Mouse (Mus musculus) forebrain, embryonic 12.5 days (tissue): ENCODE measurements around the gene Nfia. TPM values are rescaled to one million over a fixed set of nuclear protein-coding genes. Genes with fewer than 3 reads are reported as not detected.

ENCODE experiments used
- ATAC-seq: fragments of 200-750 bp; cut with Nextera tagmentation; 2 replicates; pipeline ENCODE4 v1.8.0; 2017; ENCODE audit warnings: moderate TSS enrichment; ENCODE audit not compliant: low FRiP score
- H3K27ac ChIP-seq: fragments of 300-500 bp; sonication (generic); 2 replicates; pipeline ENCODE4 v1.5.1; 2016; ENCODE audit warnings: mild to moderate bottlenecking
- H3K27me3 ChIP-seq: fragments of 300-500 bp; sonication (generic); 2 replicates; pipeline ENCODE4 v1.6.1; 2016; ENCODE audit warnings: mild to moderate bottlenecking
- H3K36me3 ChIP-seq: fragments of 300-500 bp; sonication (generic); replicated peaks from 2 replicates; pipeline ENCODE4 v1.6.1; 2016; ENCODE audit warnings: mild to moderate bottlenecking
- H3K4me1 ChIP-seq: fragments of 300-500 bp; sonication (generic); 2 replicates; pipeline ENCODE4 v1.6.1; 2016
- H3K4me2 ChIP-seq: fragments of 300-500 bp; sonication (generic); 2 replicates; pipeline ENCODE4 v1.6.1; 2016; ENCODE audit warnings: mild to moderate bottlenecking, moderate library complexity
- H3K4me3 ChIP-seq: fragments of 300-500 bp; sonication (generic); replicated peaks from 2 replicates; pipeline ENCODE4 v1.5.1; 2016; ENCODE audit warnings: mild to moderate bottlenecking
- H3K9ac ChIP-seq: fragments of 300-500 bp; sonication (generic); 2 replicates; pipeline ENCODE4 v1.6.1; 2016; ENCODE audit warnings: mild to moderate bottlenecking
- H3K9me3 ChIP-seq: fragments of 300-500 bp; sonication (generic); 2 replicates; pipeline ENCODE4 v1.6.1; 2016
- WGBS: fragments of 180-500 bp; shearing (Covaris S2); methylation state at CpG from one replicate; pipeline ENCODE4 v1.1.7; 2016; 5-methylcytosine and 5-hydroxymethylcytosine counted together
- polyA plus RNA-seq: library from polyadenylated mRNA; unstranded; fragments of >200 nt; fragmentation: Nextera tagmentation; extraction: Ambion mirVana; gene quantifications from 2 replicates; pipeline ENCODE4 v1.2.1, GENCODE M21; 2016

The Nfia gene
- polyA plus RNA-seq, 1 experiment from 2014 or later = 62.1 TPM

DNA sequence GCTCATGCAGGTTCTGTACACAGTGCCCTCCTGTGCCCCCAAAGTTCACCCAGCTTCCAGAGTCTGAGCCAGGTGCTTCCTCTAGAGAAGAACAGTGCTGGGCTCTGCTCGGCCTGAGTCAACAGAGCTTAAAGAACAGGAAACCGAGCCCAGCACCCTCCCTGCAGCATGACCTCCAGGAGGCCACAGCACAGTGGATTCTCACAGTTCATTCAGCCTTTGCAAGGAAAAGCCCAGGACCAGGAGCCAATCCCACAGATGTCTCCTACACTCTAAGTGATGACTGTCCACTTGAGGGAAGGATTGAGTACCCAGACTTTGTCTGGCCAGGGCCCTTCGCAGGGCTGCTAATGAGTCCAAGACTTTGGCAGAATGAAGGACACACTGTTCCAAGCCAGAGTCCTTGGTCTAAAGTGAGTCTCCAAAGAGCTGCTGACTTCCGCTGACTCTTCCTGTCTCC, 318.9 kb downstream of the Nfia start:
- Histone ChIP-seq H3K4me1 (peaks cover 20% of the 10 kb centered on the region), H3K4me2 (no peak overlapping the region), H3K4me3 (no peak overlapping the region), H3K27me3 (no peaks in the 10 kb centered on the region), H3K9ac (no peak overlapping the region), H3K9me3 (no peaks in the 10 kb centered on the region), H3K27ac (no peak overlapping the region), H3K36me3 (peaks cover 3% of the 10 kb centered on the region; the same call in 1 of the 2 replicates)
- 58% methylated on average over 4 of the region's 4 CpGs for WGBS
- ATAC-seq = no peak

- Histone ChIP-seq H3K4me2 (no peak overlapping the region), H3K36me3 (no peaks in the 10 kb centered on the region; the same call in 1 of the 2 replicates), H3K9ac (no peak overlapping the region), H3K4me1 (peaks cover 20% of the 10 kb centered on the region), H3K9me3 (no peaks in the 10 kb centered on the region), H3K27me3 (no peaks in the 10 kb centered on the region), H3K4me3 (no peak overlapping the region), H3K27ac (no peak overlapping the region)
- no peak for ATAC-seq
- 75% methylated on average over 5 of the region's 5 CpGs for WGBS
These were observed 319.5 kb downstream of the Nfia start for GRCm38 (mm10) chr4:98091901-98092472.

DNA sequence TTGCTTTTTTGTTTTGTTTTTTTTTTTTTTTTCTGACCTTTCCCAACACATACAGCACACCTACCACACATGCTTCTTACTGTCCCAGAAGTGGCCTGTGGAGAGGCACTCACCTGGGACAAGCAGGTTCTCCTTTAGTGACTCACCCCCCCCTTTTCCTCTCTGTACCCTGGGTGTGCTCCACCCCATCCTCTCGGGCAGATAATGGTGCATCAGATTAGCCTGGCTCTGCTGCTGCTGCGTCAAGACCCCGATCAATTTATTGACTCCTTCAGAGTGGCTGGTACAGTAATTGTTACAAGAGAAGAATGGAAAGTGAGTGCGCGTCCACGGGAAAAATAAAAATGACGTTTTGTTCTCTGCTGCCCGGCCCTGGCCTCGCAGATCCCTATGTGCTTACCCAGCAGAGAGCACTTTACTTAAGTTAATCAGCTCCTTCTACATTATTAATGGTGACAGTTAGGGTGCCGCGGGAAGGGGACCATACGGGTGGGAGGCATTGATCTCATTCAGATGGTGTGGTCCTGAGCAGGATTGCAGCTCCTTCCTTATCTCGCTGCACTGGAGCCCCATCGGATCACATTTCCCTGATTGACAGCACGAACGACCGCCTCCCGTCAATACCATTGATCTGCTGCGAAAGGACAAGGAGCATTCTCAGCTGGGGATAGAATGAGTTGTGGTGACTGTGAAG, 321.7 kb downstream of the Nfia start:
- Histone ChIP-seq H3K4me3 (no peak overlapping the region), H3K9me3 (no peaks in the 10 kb centered on the region), H3K27me3 (no peaks in the 10 kb centered on the region), H3K36me3 (peaks cover 6% of the 10 kb centered on the region; the same call in 1 of the 2 replicates), H3K4me2 (peak overlapping the region; percentile 15; the same call in 1 of the 2 replicates), H3K4me1 (peaks cover 27% of the 10 kb centered on the region), H3K27ac (no peak overlapping the region), H3K9ac (no peak overlapping the region)
- WGBS = 11% methylated on average over 19 of the region's 19 CpGs
- 0 out of 2 replicates have a peak, but pooled peaks have one; percentile 54 for ATAC-seq

GRCm38 (mm10) chr4:98095060-98095459, 322.5 kb downstream of the Nfia start:
- Histone ChIP-seq H3K27me3 (no peaks in the 10 kb centered on the region), H3K36me3 (peaks cover 6% of the 10 kb centered on the region; the same call in 1 of the 2 replicates), H3K9me3 (no peaks in the 10 kb centered on the region), H3K4me2 (no peak overlapping the region), H3K4me1 (peaks cover 31% of the 10 kb centered on the region), H3K9ac (no peak overlapping the region), H3K4me3 (no peak overlapping the region), H3K27ac (no peak overlapping the region)
- WGBS = 71% methylated on average over 2 of the region's 2 CpGs
- no peak for ATAC-seq

DNA sequence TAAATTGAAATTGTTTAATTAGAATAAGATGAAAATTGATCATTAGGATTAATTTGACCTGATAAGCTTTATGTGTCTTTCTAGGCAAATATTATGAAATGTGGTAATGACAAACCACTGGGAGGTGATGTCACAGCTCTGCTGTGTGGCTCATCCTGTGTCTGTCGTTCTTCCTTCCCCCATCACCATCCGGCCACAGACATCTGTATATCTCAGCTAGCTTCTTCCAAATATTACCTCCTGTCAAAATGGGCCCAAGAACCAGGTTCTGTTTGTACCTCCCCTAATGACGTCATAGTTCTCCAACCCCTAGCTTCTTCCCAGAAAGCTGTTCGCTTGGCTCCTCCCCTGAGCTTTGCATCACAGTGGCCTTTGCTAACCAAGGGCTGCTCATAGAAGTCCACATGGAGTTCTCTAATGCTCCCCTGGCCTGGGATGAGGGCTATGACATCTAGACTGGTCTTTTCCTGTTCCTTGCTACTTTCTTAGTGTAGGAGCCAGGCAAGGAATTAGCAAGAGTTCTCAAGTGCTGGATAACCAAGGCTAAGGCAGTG, 324.6 kb downstream of the Nfia start:
- Histone ChIP-seq H3K9me3 (no peaks in the 10 kb centered on the region), H3K4me2 (no peak overlapping the region), H3K36me3 (0 out of 2 replicates have a peak, but pooled peaks cover 6% of the 10 kb centered on the region), H3K9ac (no peak overlapping the region), H3K4me1 (peaks cover 46% of the 10 kb centered on the region), H3K27ac (no peak overlapping the region), H3K4me3 (no peak overlapping the region), H3K27me3 (no peaks in the 10 kb centered on the region)
- 81% methylated on average over 4 of the region's 4 CpGs for WGBS
- ATAC-seq = no peak

- Histone ChIP-seq H3K9me3 (no peaks in the 10 kb centered on the region), H3K36me3 (0 out of 2 replicates have a peak, but pooled peaks cover 6% of the 10 kb centered on the region), H3K9ac (no peak overlapping the region), H3K27me3 (no peaks in the 10 kb centered on the region), H3K27ac (peak overlapping the region; percentile 67), H3K4me1 (peaks cover 53% of the 10 kb centered on the region), H3K4me2 (no peak overlapping the region), H3K4me3 (no peak overlapping the region)
- ATAC-seq = no peak
- WGBS = 71% methylated on average over 1 of the region's 1 CpGs
These were observed 326.1 kb downstream of the Nfia start for GRCm38 (mm10) chr4:98098663-98099062.

DNA sequence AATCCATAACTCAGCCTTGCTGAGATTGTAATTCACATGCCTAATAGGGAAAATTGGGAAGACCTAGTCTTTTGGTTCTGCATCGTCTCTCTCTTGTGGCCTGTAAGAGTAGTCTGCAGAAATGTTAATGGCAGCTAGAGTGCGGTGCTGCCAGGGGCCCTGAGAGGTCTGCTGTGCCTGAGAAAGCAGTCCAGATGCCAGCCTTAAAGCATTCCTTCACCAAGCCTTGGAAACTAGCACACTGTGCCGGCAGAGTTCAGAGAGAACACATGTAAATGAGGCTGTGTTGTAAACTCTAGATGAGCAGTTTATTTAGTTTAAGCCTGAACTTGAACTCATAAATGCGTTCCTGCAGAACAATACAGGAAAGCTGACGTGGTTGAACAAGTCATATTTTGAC, 326.9 kb downstream of the Nfia start:
- Histone ChIP-seq H3K4me2 (no peak overlapping the region), H3K4me3 (no peak overlapping the region), H3K36me3 (0 out of 2 replicates have a peak, but pooled peaks cover 6% of the 10 kb centered on the region), H3K27me3 (peaks cover 3% of the 10 kb centered on the region; the same call in 1 of the 2 replicates), H3K9ac (no peak overlapping the region), H3K4me1 (peaks cover 57% of the 10 kb centered on the region), H3K27ac (peak overlapping the region; percentile 67), H3K9me3 (no peaks in the 10 kb centered on the region)
- ATAC-seq = peak; percentile 45; the same call in 1 of the 2 replicates
- WGBS = 39% methylated on average over 5 of the region's 5 CpGs

DNA sequence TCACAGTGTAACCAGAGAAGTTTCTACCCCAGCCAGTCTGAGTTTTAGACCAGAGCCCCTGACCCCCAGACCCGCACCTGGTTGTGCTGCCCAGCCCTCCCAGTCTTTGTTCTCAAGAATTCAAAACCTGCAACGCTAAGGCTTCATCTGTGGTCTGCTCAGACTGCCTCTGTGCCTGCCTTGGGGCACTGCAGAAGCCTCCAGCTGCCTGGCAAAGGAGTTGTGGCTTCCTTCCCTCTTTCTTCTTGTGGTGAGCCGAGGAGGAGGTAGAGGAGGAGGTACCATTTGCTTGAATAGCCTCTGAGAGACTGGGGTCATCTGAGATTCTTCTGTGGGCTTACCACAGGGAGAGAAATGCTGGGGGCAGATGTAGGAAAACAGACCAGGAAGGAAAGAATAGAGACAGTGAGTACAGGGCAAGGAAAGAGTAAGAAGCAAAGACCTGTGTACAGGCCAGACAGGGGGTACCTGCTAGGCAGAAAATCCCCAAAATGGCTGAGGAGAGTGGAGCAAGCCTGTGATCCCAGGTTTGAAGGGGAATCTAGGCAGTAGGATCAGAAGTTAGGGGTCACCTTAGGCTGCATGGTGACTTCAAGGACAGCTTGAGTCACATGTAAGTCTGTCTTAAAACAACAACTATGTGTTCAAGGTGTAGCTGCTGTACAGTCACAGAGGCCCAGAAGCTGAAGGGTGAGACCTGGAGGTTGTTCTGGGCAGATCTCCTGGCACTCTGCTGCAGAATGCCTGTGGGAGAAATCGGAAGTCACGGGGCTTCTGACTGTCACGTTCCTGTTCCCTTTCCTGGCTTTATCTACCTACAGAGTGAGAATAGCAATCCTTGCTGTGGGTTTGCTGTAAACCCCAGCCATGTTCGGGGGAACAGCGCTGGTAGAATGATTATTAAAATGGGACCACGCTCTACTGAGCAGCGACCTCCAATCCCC, 328.9 kb downstream of the Nfia start:
- no peak for ATAC-seq
- WGBS = 58% methylated on average over 10 of the region's 10 CpGs
- no peak overlapping the region for H3K9ac ChIP-seq

GRCm38 (mm10) chr4:98102625-98103336, 330.2 kb downstream of the Nfia start:
- Histone ChIP-seq H3K4me3 (no peak overlapping the region), H3K4me2 (peak overlapping the region; percentile 8), H3K27ac (peak overlapping the region; percentile 76), H3K27me3 (peaks cover 19% of the 10 kb centered on the region; the same call in 1 of the 2 replicates), H3K4me1 (peaks cover 87% of the 10 kb centered on the region), H3K9me3 (no peaks in the 10 kb centered on the region), H3K36me3 (no peaks in the 10 kb centered on the region), H3K9ac (no peak overlapping the region)
- 47% methylated on average over 24 of the region's 24 CpGs for WGBS
- ATAC-seq = peak; percentile 31; the same call in 1 of the 2 replicates

More for the DNA sequence above, 328.9 kb downstream of the Nfia start:
- Histone ChIP-seq H3K27ac (peak overlapping the region; percentile 74), H3K9me3 (no peaks in the 10 kb centered on the region), H3K27me3 (peaks cover 19% of the 10 kb centered on the region; the same call in 1 of the 2 replicates), H3K36me3 (0 out of 2 replicates have a peak, but pooled peaks cover 6% of the 10 kb centered on the region), H3K4me1 (peaks cover 73% of the 10 kb centered on the region), H3K4me3 (no peak overlapping the region), H3K4me2 (no peak overlapping the region)

DNA sequence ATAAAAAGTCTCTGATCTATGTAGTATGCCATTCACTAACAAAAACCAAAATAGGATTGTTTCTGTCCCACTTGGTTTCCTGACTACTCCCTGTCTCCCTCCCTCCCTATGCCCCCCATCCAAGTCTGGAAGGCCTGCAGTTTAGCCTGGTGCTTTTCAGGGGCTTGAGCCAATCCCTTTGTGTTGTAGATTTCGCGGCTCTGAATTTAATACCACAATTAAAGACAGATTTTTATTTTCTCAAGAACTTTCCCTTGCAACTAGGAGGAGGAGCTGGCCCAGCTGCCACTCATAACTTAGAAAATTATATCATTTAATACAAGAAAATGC, 330.8 kb downstream of the Nfia start:
- Histone ChIP-seq H3K4me1 (peaks cover 91% of the 10 kb centered on the region), H3K9ac (no peak overlapping the region), H3K4me2 (0 out of 2 replicates have a peak overlapping the region, but pooled peaks have one; percentile 8), H3K9me3 (no peaks in the 10 kb centered on the region), H3K36me3 (no peaks in the 10 kb centered on the region), H3K27ac (peak overlapping the region; percentile 76), H3K4me3 (no peak overlapping the region), H3K27me3 (peaks cover 19% of the 10 kb centered on the region; the same call in 1 of the 2 replicates)
- 12% methylated on average over 2 of the region's 2 CpGs for WGBS
- no peak for ATAC-seq

- Histone ChIP-seq H3K9ac (no peak overlapping the region), H3K9me3 (no peaks in the 10 kb centered on the region), H3K27ac (peak overlapping the region; percentile 76), H3K4me1 (peaks cover 91% of the 10 kb centered on the region), H3K4me3 (no peak overlapping the region), H3K36me3 (no peaks in the 10 kb centered on the region), H3K4me2 (no peak overlapping the region), H3K27me3 (peaks cover 19% of the 10 kb centered on the region; the same call in 1 of the 2 replicates)
- no peak for ATAC-seq
- 83% methylated on average over 8 of the region's 8 CpGs for WGBS
These were observed 331.6 kb downstream of the Nfia start for GRCm38 (mm10) chr4:98104161-98104560.
